Mouse (Mus musculus) brain, embryonic 14.5 days (tissue): ENCODE data around the gene Pard3b.

Experiments used
- CTCF ChIP-seq: fragments of 200-500 bp; IDR thresholded peaks from 2 replicates; pipeline ENCODE4 v1.5.1; 2012; ENCODE audit warnings: inconsistent platforms, mild to moderate bottlenecking, moderate library complexity, borderline replicate concordance; ENCODE audit not compliant: insufficient read depth, insufficient read length; ENCODE audit errors: extremely low read depth
- POLR2A ChIP-seq: fragments of 200-500 bp; IDR thresholded peaks from 2 replicates; pipeline ENCODE4 v1.6.1; 2012; ENCODE audit warnings: mild to moderate bottlenecking, inconsistent platforms, borderline replicate concordance; ENCODE audit not compliant: poor library complexity, insufficient read depth, insufficient read length, severe bottlenecking; ENCODE audit errors: extremely low read depth

DNA sequence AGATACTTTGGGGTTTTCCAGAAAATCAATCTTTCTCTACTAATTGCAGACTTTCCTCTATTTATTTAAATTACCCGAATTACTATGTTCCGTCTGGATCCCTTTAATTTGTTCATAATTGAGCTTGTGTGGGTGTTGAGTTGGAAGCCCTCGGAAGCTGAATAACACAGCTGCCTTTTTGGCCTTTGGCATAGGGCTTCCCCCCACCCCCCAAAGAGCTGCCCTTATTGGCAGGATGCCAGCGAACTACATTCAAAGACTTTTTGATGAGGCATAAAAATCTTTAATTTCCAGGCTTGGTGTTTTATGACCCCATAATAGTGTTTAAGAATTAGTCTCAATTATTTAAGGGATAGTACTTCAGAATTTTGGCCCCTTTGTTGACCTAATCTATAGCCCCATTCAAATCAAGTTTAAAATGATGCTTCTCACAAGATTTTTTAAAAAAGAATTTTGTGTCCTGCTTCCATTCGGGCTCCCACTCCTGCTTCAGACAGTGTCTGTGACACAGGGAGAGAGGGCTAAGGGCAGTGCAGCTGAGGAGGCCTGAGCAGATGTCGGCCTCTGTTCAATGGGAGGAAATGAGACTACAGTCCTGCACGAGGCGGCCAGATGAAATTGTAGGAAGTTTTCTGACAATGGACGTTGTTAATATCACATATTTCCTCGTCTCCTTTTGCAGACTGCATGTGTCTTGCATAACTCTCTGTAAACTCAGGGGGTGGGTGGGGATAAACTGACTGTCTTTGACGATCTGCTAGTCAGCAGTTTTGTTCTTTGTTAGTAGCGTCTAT, 605.8 kb downstream of the Pard3b start:
- TF ChIP-seq CTCF (no peak), POLR2A (no peak)
